Mouse (Mus musculus) stomach, embryonic 15.5 days (tissue): ENCODE measurements at regions not wholly inside any gene's neighbourhood (a gene's known extent, or its start where the extent isn't known, plus 50 kb on each side); places are given as distances from the start of the nearest gene placed in this dataset.

Source experiments
- ATAC-seq: fragments of 200-750 bp; cut with Nextera tagmentation; 2 replicates; pipeline ENCODE4 v1.8.0; 2017; ENCODE audit warnings: low read depth, moderate number of reproducible peaks, moderate TSS enrichment; ENCODE audit not compliant: insufficient read depth, low FRiP score
- H3K27ac ChIP-seq: fragments of 300-500 bp; sonication (generic); 2 replicates; pipeline ENCODE4 v1.5.1; 2015; ENCODE audit warnings: mild to moderate bottlenecking, inconsistent platforms
- H3K27me3 ChIP-seq: fragments of 300-500 bp; sonication (generic); replicated peaks from 2 replicates; pipeline ENCODE4 v1.6.1; 2015; ENCODE audit warnings: inconsistent platforms
- H3K36me3 ChIP-seq: fragments of 300-500 bp; sonication (generic); 2 replicates; pipeline ENCODE4 v1.6.1; 2015; ENCODE audit warnings: inconsistent platforms
- H3K4me1 ChIP-seq: fragments of 300-500 bp; sonication (generic); 2 replicates; pipeline ENCODE4 v1.6.1; 2015; ENCODE audit warnings: inconsistent platforms
- H3K4me2 ChIP-seq: fragments of 300-500 bp; sonication (generic); 2 replicates; pipeline ENCODE4 v1.6.1; 2015; ENCODE audit warnings: mild to moderate bottlenecking, inconsistent platforms
- H3K4me3 ChIP-seq: fragments of 300-500 bp; sonication (generic); replicated peaks from 2 replicates; pipeline ENCODE4 v1.5.1; 2015; ENCODE audit warnings: inconsistent platforms
- H3K9ac ChIP-seq: fragments of 300-500 bp; sonication (generic); 2 replicates; pipeline ENCODE4 v1.6.1; 2015; ENCODE audit warnings: inconsistent platforms
- H3K9me3 ChIP-seq: fragments of 300-500 bp; sonication (generic); 2 replicates; pipeline ENCODE4 v1.6.1; 2016; ENCODE audit warnings: inconsistent platforms
- WGBS: fragments of 180-500 bp; shearing (Covaris S2); methylation state at CpG from one replicate; pipeline ENCODE4 v1.1.7; 2015; 5-methylcytosine and 5-hydroxymethylcytosine counted together

DNA sequence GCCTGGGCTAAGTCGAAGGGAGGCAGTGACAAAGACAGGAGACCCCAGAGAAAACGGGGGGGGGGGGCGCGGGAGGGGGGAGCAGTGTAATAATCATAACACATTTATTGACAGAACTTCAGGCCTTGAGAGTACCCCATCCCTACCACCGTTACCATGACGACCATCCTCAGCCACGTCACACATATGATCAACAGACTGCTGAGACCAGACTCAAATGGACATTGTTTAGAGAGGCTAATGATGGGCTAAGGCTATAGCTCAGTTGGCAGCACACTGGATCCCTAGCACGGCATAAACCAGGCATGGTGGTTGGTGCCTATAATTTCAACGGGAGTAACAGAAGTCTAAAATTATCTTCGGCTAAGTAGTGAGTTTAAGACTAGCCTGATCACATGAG lies 565.8 kb upstream of the Adam5 start:
- Histone ChIP-seq H3K4me3 (no peak overlapping the region), H3K36me3 (no peaks in the 10 kb centered on the region), H3K27ac (no peak overlapping the region), H3K4me2 (no peak overlapping the region), H3K9me3 (no peaks in the 10 kb centered on the region), H3K4me1 (0 out of 2 replicates have a peak, but pooled peaks cover 5% of the 10 kb centered on the region), H3K9ac (no peak overlapping the region), H3K27me3 (no peaks in the 10 kb centered on the region)
- no peak for ATAC-seq
- 64% methylated on average over 8 of the region's 10 CpGs for WGBS

DNA sequence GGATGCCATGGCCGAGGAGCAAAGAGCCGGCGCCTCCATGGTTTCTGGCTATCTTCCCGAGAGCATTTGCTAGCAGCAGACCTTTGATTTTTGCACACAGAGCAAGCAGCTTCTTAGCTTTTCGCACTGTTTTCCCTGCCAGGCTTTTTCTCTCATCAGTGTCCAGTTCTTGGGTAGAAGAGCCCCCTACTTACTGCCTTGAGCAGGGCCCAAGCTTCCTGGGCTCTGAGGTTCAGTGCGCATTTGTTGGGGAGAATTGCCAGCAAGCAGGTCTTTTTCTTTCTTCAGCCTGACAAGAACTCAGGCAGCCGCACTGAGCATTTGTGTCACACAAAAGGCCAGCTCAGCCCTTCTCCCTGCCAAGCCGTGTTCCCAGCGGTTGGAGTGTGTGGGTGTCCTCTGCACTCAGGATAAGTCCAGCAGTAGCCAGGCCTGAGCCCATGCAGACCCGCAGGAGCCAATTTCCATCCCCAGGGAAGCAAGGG lies 565.2 kb upstream of the Adam5 start:
- Histone ChIP-seq H3K27ac (no peak overlapping the region), H3K27me3 (no peaks in the 10 kb centered on the region), H3K36me3 (no peaks in the 10 kb centered on the region), H3K9me3 (no peaks in the 10 kb centered on the region), H3K4me2 (no peak overlapping the region), H3K4me1 (0 out of 2 replicates have a peak, but pooled peaks cover 5% of the 10 kb centered on the region), H3K4me3 (no peak overlapping the region), H3K9ac (no peak overlapping the region)
- 58% methylated on average over 10 of the region's 10 CpGs for WGBS
- no peak for ATAC-seq

DNA sequence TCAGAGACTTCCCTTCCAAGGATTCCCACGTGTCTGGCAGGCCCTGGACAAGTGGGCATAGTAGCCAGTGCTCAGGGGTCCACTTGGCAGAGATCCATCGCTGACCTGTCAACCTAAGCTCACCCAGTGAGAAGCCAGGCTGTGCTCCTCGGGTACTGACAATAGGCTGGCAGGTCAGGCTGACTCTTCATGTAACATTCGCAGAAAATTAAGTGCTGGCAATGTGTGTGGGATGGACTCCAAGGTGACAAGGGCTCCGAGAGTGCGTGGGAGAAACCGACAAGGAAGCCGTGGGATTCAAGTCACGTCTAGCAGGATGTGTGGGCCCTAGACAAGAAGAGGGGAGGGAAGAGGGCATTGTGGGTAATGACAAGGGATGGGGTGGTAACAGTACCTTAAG lies 564.6 kb upstream of the Adam5 start:
- H3K27me3 ChIP-seq = no peaks in the 10 kb centered on the region
- WGBS = 65% methylated on average over 9 of the region's 9 CpGs
- no peak overlapping the region for H3K27ac ChIP-seq
- H3K4me1 ChIP-seq = 0 out of 2 replicates have a peak, but pooled peaks cover 5% of the 10 kb centered on the region
- no peak overlapping the region for H3K9ac ChIP-seq
- no peak for ATAC-seq
- no peaks in the 10 kb centered on the region for H3K9me3 ChIP-seq
- H3K4me2 ChIP-seq = no peak overlapping the region
- no peaks in the 10 kb centered on the region for H3K36me3 ChIP-seq
- H3K4me3 ChIP-seq = no peak overlapping the region

DNA sequence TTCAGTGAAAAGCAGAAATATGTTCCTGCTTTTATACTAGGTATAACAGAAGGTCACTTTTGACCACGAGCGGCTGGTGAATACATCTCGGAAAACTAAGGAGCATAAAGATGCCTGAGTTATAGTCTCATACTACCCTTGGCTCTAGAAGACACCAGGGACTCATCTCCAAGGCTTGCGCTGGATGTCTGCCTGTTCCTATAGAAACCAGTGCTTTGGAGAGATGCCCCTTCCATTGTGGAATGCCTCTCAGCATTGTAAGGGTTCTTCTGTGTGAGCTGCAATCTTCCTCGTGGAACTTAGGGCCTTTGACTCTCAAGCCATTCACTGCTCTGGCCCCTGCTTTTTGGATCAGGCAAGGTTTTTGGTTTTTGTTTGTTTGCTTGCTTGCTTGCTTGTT lies 561.0 kb upstream of the Adam5 start:
- H3K9me3 ChIP-seq = no peaks in the 10 kb centered on the region
- H3K27ac ChIP-seq = no peak overlapping the region
- no peaks in the 10 kb centered on the region for H3K36me3 ChIP-seq
- no peak overlapping the region for H3K9ac ChIP-seq
- no peak for ATAC-seq
- H3K4me3 ChIP-seq = no peak overlapping the region
- WGBS = 82% methylated on average over 5 of the region's 5 CpGs
- no peaks in the 10 kb centered on the region for H3K27me3 ChIP-seq
- 0 out of 2 replicates have a peak, but pooled peaks cover 5% of the 10 kb centered on the region for H3K4me1 ChIP-seq
- no peak overlapping the region for H3K4me2 ChIP-seq

DNA sequence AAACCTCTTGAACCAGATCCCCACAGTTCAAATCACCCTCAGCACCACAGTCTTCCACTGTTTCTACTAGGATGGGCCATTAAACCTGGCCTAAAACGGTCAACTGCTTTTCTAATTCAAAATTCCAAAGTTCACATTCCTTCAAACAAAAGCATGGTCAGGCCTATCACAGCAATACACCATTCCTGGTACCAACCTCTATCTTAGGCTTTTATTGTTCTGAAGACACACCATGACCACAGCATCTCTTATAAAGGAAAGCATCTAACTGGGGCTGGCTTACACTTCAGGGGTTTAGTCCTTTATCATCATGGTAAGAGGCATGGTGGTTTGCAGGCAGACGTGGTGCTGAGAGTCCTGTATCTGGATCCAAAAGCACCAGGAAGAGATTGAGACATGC lies 560.4 kb upstream of the Adam5 start:
- Histone ChIP-seq H3K4me1 (0 out of 2 replicates have a peak, but pooled peaks cover 5% of the 10 kb centered on the region), H3K9me3 (no peaks in the 10 kb centered on the region), H3K4me3 (no peak overlapping the region), H3K27ac (no peak overlapping the region), H3K27me3 (no peaks in the 10 kb centered on the region), H3K9ac (no peak overlapping the region), H3K4me2 (no peak overlapping the region), H3K36me3 (no peaks in the 10 kb centered on the region)
- ATAC-seq = no peak
- 78% methylated on average over 2 of the region's 2 CpGs for WGBS

DNA sequence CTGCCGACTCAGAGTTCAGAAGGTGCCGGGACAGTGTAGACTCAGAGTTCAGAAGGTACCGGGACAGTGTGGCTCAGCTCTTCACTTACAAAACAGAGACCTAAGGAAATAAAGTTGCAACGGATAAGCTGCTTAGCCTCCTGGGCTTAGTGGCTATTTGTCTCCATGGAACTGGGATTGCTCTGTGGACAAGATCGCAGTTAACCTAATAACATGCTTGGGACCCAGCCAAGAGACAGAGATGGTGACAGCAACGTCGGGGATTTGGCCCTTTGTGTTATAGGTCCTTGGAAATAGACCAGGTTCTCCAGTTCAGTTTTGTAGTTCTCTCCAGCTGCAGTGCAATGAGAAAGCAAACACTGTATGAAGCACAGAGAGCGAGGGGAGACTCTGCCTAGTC lies 549.1 kb upstream of the Adam5 start:
- H3K4me3 ChIP-seq = no peak overlapping the region
- no peak overlapping the region for H3K9ac ChIP-seq
- H3K27me3 ChIP-seq = 0 out of 2 replicates have a peak, but pooled peaks cover 4% of the 10 kb centered on the region
- ATAC-seq = no peak
- H3K4me1 ChIP-seq = no peaks in the 10 kb centered on the region
- H3K36me3 ChIP-seq = no peaks in the 10 kb centered on the region
- WGBS = 58% methylated on average over 8 of the region's 8 CpGs
- no peaks in the 10 kb centered on the region for H3K9me3 ChIP-seq
- no peak overlapping the region for H3K27ac ChIP-seq
- no peak overlapping the region for H3K4me2 ChIP-seq

DNA sequence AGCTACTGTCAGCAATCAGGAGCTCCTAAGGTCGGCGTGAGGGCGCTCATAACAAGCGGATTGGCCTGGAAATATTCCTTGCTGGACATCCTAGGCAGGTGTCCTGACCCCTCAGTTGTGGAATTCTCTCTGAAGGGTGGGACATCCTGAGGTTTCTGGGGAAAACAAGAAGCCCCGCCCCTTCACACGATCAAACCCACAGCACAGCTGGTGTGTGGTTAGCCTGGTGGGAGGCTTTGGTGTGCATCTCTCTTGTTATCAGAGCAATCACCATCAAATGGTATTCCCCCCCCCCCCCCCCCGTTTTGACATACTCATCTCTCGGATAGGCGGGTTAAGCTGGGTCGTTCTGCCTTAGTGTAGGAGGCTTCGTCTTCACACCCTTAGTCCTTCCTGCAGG lies 546.8 kb upstream of the Adam5 start:
- 39% methylated on average over 11 of the region's 11 CpGs for WGBS
- H3K36me3 ChIP-seq = no peaks in the 10 kb centered on the region
- H3K9ac ChIP-seq = no peak overlapping the region
- no peak overlapping the region for H3K4me3 ChIP-seq
- no peaks in the 10 kb centered on the region for H3K4me1 ChIP-seq
- H3K27me3 ChIP-seq = 0 out of 2 replicates have a peak, but pooled peaks cover 4% of the 10 kb centered on the region
- no peak for ATAC-seq
- H3K9me3 ChIP-seq = no peaks in the 10 kb centered on the region
- H3K4me2 ChIP-seq = no peak overlapping the region
- H3K27ac ChIP-seq = no peak overlapping the region

DNA sequence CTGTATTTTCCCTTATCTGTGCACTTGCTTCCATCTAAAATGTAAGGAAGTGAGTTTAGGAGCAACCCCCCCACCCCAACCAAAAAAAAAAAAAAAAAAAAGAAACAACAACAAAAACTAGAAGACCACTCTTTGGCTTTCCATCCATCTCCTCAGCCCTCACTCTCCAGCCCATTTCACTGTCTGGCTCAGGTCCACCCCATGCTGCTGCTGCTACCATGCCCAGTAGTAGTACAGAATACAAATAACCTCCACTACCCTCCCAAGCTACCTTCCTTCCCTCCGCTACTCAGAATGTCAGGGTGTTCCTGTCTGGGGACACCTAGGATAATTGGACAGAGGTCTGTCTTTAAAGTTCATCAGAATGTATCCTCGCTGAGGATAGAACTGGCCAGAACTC lies 545.2 kb upstream of the Adam5 start:
- no peak overlapping the region for H3K4me3 ChIP-seq
- no peak for ATAC-seq
- 88% methylated on average over 2 of the region's 2 CpGs for WGBS

DNA sequence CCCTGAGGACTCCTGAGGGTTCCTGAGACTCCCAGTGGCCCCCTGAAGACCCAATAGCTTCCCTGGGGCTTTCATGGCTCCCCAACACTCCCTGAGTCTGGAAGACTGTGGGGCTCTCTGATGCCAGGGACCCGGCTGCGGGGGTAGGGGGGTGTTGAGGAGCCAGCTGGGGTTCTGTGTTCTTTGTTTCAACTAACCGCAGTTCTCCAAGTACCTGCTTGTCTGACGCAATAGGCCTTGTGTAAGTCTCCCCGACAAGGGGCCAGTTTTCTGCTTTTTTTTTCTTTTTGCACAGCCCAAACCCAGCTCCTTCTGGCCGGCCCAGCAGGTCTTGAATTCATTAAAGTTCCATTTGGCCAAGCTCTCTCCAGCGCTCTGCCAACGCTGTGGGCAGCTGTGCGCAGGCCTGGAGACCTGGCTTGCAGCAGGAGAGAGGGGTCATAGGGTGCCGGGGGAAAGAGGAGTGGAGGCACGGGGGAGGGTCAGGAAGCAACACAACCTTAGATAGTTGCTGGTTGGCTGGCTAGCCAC lies 544.5 kb upstream of the Adam5 start:
- no peak overlapping the region for H3K4me3 ChIP-seq
- 0 out of 2 replicates have a peak, but pooled peaks cover 4% of the 10 kb centered on the region for H3K27me3 ChIP-seq
- no peak overlapping the region for H3K9ac ChIP-seq
- H3K27ac ChIP-seq = no peak overlapping the region
- H3K4me2 ChIP-seq = peak overlapping the region; percentile 32; the same call in 1 of the 2 replicates
- no peaks in the 10 kb centered on the region for H3K9me3 ChIP-seq
- 25% methylated on average over 11 of the region's 11 CpGs for WGBS
- H3K36me3 ChIP-seq = no peaks in the 10 kb centered on the region
- no peaks in the 10 kb centered on the region for H3K4me1 ChIP-seq
- ATAC-seq = no peak

More for the DNA sequence above, 545.2 kb upstream of the Adam5 start:
- Histone ChIP-seq H3K4me1 (no peaks in the 10 kb centered on the region), H3K4me2 (no peak overlapping the region), H3K36me3 (no peaks in the 10 kb centered on the region), H3K27ac (no peak overlapping the region), H3K27me3 (0 out of 2 replicates have a peak, but pooled peaks cover 4% of the 10 kb centered on the region), H3K9me3 (no peaks in the 10 kb centered on the region), H3K9ac (no peak overlapping the region)

DNA sequence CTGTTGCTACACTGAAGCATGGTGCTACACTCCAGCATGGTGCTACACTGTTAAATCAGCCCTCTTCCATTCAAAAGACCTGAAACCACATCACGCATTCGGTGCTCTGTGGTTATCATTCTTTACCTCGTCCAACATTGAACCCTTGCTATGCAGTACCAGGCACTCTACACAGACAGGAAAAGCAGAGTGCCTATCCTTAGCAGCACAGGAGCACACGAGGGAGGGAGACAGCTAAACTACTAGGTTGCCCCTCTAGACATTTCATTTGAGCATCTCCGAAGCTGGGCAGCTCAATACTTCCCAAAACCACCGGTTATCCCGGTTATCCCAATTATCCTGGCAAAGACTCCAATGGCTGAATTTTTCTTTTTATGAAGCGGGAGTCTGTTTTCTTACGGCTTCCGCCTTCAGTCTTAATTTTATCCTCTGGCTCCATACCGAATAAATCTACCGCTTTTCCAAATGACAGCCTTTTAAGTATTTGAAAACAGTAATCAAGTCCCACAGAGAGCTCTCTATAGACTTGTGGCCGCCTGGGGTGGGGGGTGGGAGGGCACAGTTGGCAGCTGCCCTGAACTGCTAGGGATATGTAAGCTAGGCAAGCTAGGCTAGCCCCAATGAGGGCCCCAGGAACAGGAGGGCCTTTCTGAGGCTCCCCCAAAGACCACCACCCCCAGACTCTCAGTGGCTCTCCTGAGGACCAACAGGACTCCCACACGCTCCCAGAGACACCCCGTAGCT lies 543.8 kb upstream of the Adam5 start:
- no peak overlapping the region for H3K27ac ChIP-seq
- H3K4me3 ChIP-seq = no peak overlapping the region
- 0 out of 2 replicates have a peak, but pooled peaks cover 4% of the 10 kb centered on the region for H3K27me3 ChIP-seq
- no peak overlapping the region for H3K4me2 ChIP-seq
- H3K9me3 ChIP-seq = no peaks in the 10 kb centered on the region
- 58% methylated on average over 15 of the region's 15 CpGs for WGBS
- ATAC-seq = no peak
- H3K9ac ChIP-seq = no peak overlapping the region
- H3K4me1 ChIP-seq = no peaks in the 10 kb centered on the region
- no peaks in the 10 kb centered on the region for H3K36me3 ChIP-seq

DNA sequence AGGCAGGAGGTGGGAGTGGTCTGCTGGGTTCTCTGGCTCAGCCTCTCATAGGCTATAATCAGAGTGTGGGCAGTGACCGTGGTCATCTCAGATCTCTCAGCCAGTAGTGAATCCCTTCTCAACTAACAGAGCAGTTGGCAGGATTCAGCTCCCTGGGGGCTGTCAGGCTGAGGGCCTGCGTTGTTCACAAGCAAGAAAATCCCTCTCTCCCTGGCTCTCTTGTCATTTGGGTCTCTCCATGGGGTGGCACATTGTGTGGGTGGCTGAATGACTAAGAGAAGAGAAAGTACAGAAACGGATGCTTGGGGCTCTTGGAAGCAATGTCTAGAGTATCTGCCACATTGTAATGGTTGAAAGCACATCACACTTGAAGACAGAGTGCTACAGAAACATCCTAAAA lies 542.0 kb upstream of the Adam5 start:
- no peak overlapping the region for H3K9ac ChIP-seq
- H3K27ac ChIP-seq = no peak overlapping the region
- H3K27me3 ChIP-seq = 0 out of 2 replicates have a peak, but pooled peaks cover 4% of the 10 kb centered on the region
- H3K36me3 ChIP-seq = no peaks in the 10 kb centered on the region
- ATAC-seq = no peak
- H3K9me3 ChIP-seq = no peaks in the 10 kb centered on the region
- H3K4me2 ChIP-seq = no peak overlapping the region
- H3K4me1 ChIP-seq = no peaks in the 10 kb centered on the region
- H3K4me3 ChIP-seq = no peak overlapping the region
- WGBS = 46% methylated on average over 3 of the region's 3 CpGs

DNA sequence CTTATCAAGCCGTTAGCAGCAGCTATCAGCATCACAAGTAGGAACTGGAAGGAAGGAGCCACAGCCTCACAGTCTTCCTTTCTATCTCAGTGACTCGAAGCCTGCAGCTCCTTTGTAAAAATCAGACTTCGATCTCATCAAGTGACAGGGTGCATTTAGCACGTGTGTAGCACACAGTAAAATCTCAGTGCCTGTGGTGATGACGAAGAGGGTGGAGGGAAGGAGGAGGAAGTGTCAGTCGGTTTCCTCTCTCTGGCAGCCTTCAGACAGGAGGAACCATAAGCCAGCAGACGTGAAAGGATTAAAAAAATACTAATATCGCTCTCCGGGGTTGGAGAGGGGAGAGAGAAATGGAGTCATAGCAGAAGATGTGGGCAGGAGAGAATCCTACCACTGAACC lies 538.5 kb upstream of the Adam5 start:
- no peak overlapping the region for H3K27ac ChIP-seq
- no peaks in the 10 kb centered on the region for H3K4me1 ChIP-seq
- no peak overlapping the region for H3K9ac ChIP-seq
- no peak overlapping the region for H3K4me3 ChIP-seq
- no peak overlapping the region for H3K4me2 ChIP-seq
- H3K9me3 ChIP-seq = no peaks in the 10 kb centered on the region
- ATAC-seq = no peak
- WGBS = 47% methylated on average over 9 of the region's 9 CpGs
- no peaks in the 10 kb centered on the region for H3K27me3 ChIP-seq
- H3K36me3 ChIP-seq = no peaks in the 10 kb centered on the region
